Mouse (Mus musculus) limb, embryonic 10.5 days (tissue): ENCODE data around the gene Helz. TPM values are rescaled to one million over a fixed set of nuclear protein-coding genes. Genes with fewer than 3 reads are reported as not detected.

ENCODE experiments used
- DNase-seq: peaks from one replicate; pipeline ENCODE4 v3.0.0-alpha.2; 2017; ENCODE audit warnings: low spot score
- H3K27ac ChIP-seq: fragments of 300-500 bp; sonication (generic); 2 replicates; pipeline ENCODE4 v1.5.1; 2016; ENCODE audit warnings: mild to moderate bottlenecking
- H3K27me3 ChIP-seq: fragments of 300-500 bp; sonication (generic); 2 replicates; pipeline ENCODE4 v1.6.1; 2016; ENCODE audit warnings: low read depth, mild to moderate bottlenecking; ENCODE audit not compliant: poor library complexity, severe bottlenecking
- H3K36me3 ChIP-seq: fragments of 300-500 bp; sonication (generic); 2 replicates; pipeline ENCODE4 v1.6.1; 2016; ENCODE audit warnings: mild to moderate bottlenecking, moderate library complexity
- H3K4me1 ChIP-seq: fragments of 300-500 bp; sonication (generic); 2 replicates; pipeline ENCODE4 v1.6.1; 2016
- H3K4me3 ChIP-seq: fragments of 300-500 bp; sonication (generic); 2 replicates; pipeline ENCODE4 v1.5.1; 2016; ENCODE audit warnings: mild to moderate bottlenecking, moderate library complexity
- H3K9me3 ChIP-seq: fragments of 300-500 bp; sonication (generic); replicated peaks from 2 replicates; pipeline ENCODE4 v1.6.1; 2016; ENCODE audit warnings: mild to moderate bottlenecking
- WGBS: fragments of 180-500 bp; shearing (Covaris S2); methylation state at CpG from one replicate; pipeline ENCODE4 v1.1.7; 2016; 5-methylcytosine and 5-hydroxymethylcytosine counted together
- microRNA-seq: library from miRNA; unstranded; fragments of <30 nt; microRNA quantifications from one replicate; pipeline ENCODE4, GENCODE M21; 2017
- polyA plus RNA-seq: library from polyadenylated mRNA; unstranded; fragments of >200 nt; fragmentation: Nextera tagmentation; extraction: Ambion mirVana; gene quantifications from 2 replicates; pipeline ENCODE4 v1.2.1, GENCODE M21; 2016

The Helz gene
- polyA plus RNA-seq, 1 experiment from 2014 or later: 24.8 TPM

GRCm38 (mm10) chr11:107734133-107734532 lies 186.4 kb downstream of the Helz start:
- Histone ChIP-seq H3K27me3 (no peaks in the 10 kb centered on the region), H3K36me3 (no peaks in the 10 kb centered on the region), H3K4me1 (0 out of 2 replicates have a peak, but pooled peaks cover 5% of the 10 kb centered on the region), H3K9me3 (no peaks in the 10 kb centered on the region), H3K27ac (no peak overlapping the region), H3K4me3 (no peak overlapping the region)
- no peak for DNase-seq
- 79% methylated on average over 7 of the region's 7 CpGs for WGBS

- Histone ChIP-seq H3K36me3 (no peaks in the 10 kb centered on the region), H3K27ac (no peak overlapping the region), H3K4me1 (0 out of 2 replicates have a peak, but pooled peaks cover 10% of the 10 kb centered on the region), H3K9me3 (no peaks in the 10 kb centered on the region), H3K27me3 (no peaks in the 10 kb centered on the region), H3K4me3 (no peak overlapping the region)
- no peak for DNase-seq
- 84% methylated on average over 6 of the region's 6 CpGs for WGBS
Measured at GRCm38 (mm10) chr11:107737886-107738285, 190.2 kb downstream of the Helz start.

- H3K27me3 ChIP-seq: no peaks in the 10 kb centered on the region
- H3K4me1 ChIP-seq: 0 out of 2 replicates have a peak, but pooled peaks cover 10% of the 10 kb centered on the region
- H3K4me3 ChIP-seq: no peak overlapping the region
- DNase-seq: no peak
- H3K9me3 ChIP-seq: no peaks in the 10 kb centered on the region
- WGBS: 85% methylated on average over 20 of the region's 20 CpGs
- H3K36me3 ChIP-seq: no peaks in the 10 kb centered on the region
- no peak overlapping the region; the same call in 1 of the 2 replicates for H3K27ac ChIP-seq
Measured at GRCm38 (mm10) chr11:107738418-107739099, 190.8 kb downstream of the Helz start.

- no peak overlapping the region for H3K27ac ChIP-seq
- whole genome bisulfite sequencing: 76% methylated on average over 3 of the region's 3 CpGs
- H3K4me3 ChIP-seq: no peak overlapping the region
- H3K36me3 ChIP-seq: no peaks in the 10 kb centered on the region
- no peaks in the 10 kb centered on the region for H3K27me3 ChIP-seq
- H3K4me1 ChIP-seq: 0 out of 2 replicates have a peak, but pooled peaks cover 10% of the 10 kb centered on the region
- no peaks in the 10 kb centered on the region for H3K9me3 ChIP-seq
- no peak for DNase-seq
Measured at GRCm38 (mm10) chr11:107743100-107743499, 195.4 kb downstream of the Helz start.

Small RNA genes within 50 kb of the gene (microRNA-seq; reads per million reads assigned to microRNA genes)
- not detected for gene Mir6932

Other genes starting within 250 kb of the Helz start
- gene Pitpnc1, start 77.2 kb upstream of the Helz start, polyA plus RNA-seq: 31.6 and 37.1 TPM in 2 replicates
- 229 and 240 TPM in 2 replicates for gene Psmd12, start 68.4 kb upstream of the Helz start, polyA plus RNA-seq
- gene Cacng1, start 168.6 kb downstream of the Helz start, polyA plus RNA-seq: not detected in 2 replicates
- gene Cacng4, start 246.6 kb downstream of the Helz start, polyA plus RNA-seq: 0.41 and 1.1 TPM in 2 replicates